Mouse (Mus musculus): ENCODE results near the gene Wbp2. TPM values are rescaled to one million over a fixed set of nuclear protein-coding genes. Genes with fewer than 3 reads are reported as not detected.

Gene Wbp2
- polyA plus RNA-seq, 1 experiment: 339 TPM

- no peak overlapping the region for H3K27ac ChIP-seq (ENCODE audit: insufficient read depth, low read depth, low read length)
- TF ChIP-seq CTCF (IDR thresholded peaks at IDR 0.05; ENCODE audit: insufficient read depth, low read depth, low read length): no peak
- no peak for TF ChIP-seq POLR2A (IDR thresholded peaks at IDR 0.05; ENCODE audit: insufficient read depth, low read depth, low read length)
- H3K4me3 ChIP-seq (ENCODE audit: insufficient read depth, low read depth, low read length): no peak overlapping the region; the same call in 1 of the 2 replicates
Measured at GRCm38 (mm10) chr11:116076836-116077235, 10.0 kb downstream of the Wbp2 start.

GRCm38 (mm10) chr11:116076266-116076540 is 10.6 kb downstream of the Wbp2 start:
- Histone ChIP-seq H3K27ac (ENCODE audit: insufficient read depth, low read depth, low read length) (no peak overlapping the region), H3K4me1 (ENCODE audit: control insufficient read depth, insufficient read depth, low read length) (peaks cover 51% of the 10 kb centered on the region), H3K4me3 (ENCODE audit: insufficient read depth, low read depth, low read length) (no peak overlapping the region)
- 72% methylated on average over 7 of the region's 7 CpGs for WGBS
- no peak for TF ChIP-seq CTCF (IDR thresholded peaks at IDR 0.05; ENCODE audit: insufficient read depth, low read depth, low read length)
- no peak for TF ChIP-seq POLR2A (IDR thresholded peaks at IDR 0.05; ENCODE audit: insufficient read depth, low read depth, low read length)

More at GRCm38 (mm10) chr11:116076836-116077235, 10.0 kb downstream of the Wbp2 start:
- 92% methylated on average over 7 of the region's 7 CpGs for WGBS
- H3K4me1 ChIP-seq (ENCODE audit: control insufficient read depth, insufficient read depth, low read length): peaks cover 52% of the 10 kb centered on the region

GRCm38 (mm10) chr11:116075539-116076265 is 11.1 kb downstream of the Wbp2 start:
- TF ChIP-seq CTCF (IDR thresholded peaks at IDR 0.05; ENCODE audit: insufficient read depth, low read depth, low read length) (no peak), POLR2A (IDR thresholded peaks at IDR 0.05; ENCODE audit: insufficient read depth, low read depth, low read length) (no peak)
- Histone ChIP-seq H3K4me1 (ENCODE audit: control insufficient read depth, insufficient read depth, low read length) (peaks cover 47% of the 10 kb centered on the region), H3K27ac (ENCODE audit: insufficient read depth, low read depth, low read length) (no peak overlapping the region), H3K4me3 (ENCODE audit: insufficient read depth, low read depth, low read length) (no peak overlapping the region)
- 60% methylated on average over 20 of the region's 20 CpGs for WGBS

- no peak overlapping the region for H3K4me3 ChIP-seq (ENCODE audit: insufficient read depth, low read depth, low read length)
- TF ChIP-seq CTCF (IDR thresholded peaks at IDR 0.05; ENCODE audit: insufficient read depth, low read depth, low read length) (no peak), POLR2A (IDR thresholded peaks at IDR 0.05; ENCODE audit: insufficient read depth, low read depth, low read length) (no peak)
Measured at GRCm38 (mm10) chr11:116074436-116074991, 12.3 kb downstream of the Wbp2 start.

GRCm38 (mm10) chr11:116072608-116073007 is 14.2 kb downstream of the Wbp2 start:
- no peak overlapping the region for H3K4me3 ChIP-seq (ENCODE audit: insufficient read depth, low read depth, low read length)
- TF ChIP-seq POLR2A (IDR thresholded peaks at IDR 0.05; ENCODE audit: insufficient read depth, low read depth, low read length): no peak
- TF ChIP-seq CTCF (IDR thresholded peaks at IDR 0.05; ENCODE audit: insufficient read depth, low read depth, low read length): no peak
- H3K4me1 ChIP-seq (ENCODE audit: control insufficient read depth, insufficient read depth, low read length): peaks cover 26% of the 10 kb centered on the region
- WGBS: 89% methylated on average over 3 of the region's 3 CpGs
- no peak overlapping the region for H3K27ac ChIP-seq (ENCODE audit: insufficient read depth, low read depth, low read length)

More at GRCm38 (mm10) chr11:116074436-116074991, 12.3 kb downstream of the Wbp2 start:
- WGBS: 75% methylated on average over 7 of the region's 7 CpGs
- Histone ChIP-seq H3K4me1 (ENCODE audit: control insufficient read depth, insufficient read depth, low read length) (peaks cover 39% of the 10 kb centered on the region), H3K27ac (ENCODE audit: insufficient read depth, low read depth, low read length) (no peak overlapping the region)

- WGBS: 61% methylated on average over 5 of the region's 5 CpGs
- H3K4me3 ChIP-seq (ENCODE audit: insufficient read depth, low read depth, low read length): no peak overlapping the region
- H3K27ac ChIP-seq (ENCODE audit: insufficient read depth, low read depth, low read length): no peak overlapping the region
- TF ChIP-seq POLR2A (IDR thresholded peaks at IDR 0.05; ENCODE audit: insufficient read depth, low read depth, low read length): no peak
- TF ChIP-seq CTCF (IDR thresholded peaks at IDR 0.05; ENCODE audit: insufficient read depth, low read depth, low read length): peak; percentile 29; the same call in 1 of the 2 replicates
- H3K4me1 ChIP-seq (ENCODE audit: control insufficient read depth, insufficient read depth, low read length): peaks cover 15% of the 10 kb centered on the region
Measured at GRCm38 (mm10) chr11:116071510-116071909, 15.3 kb downstream of the Wbp2 start.

GRCm38 (mm10) chr11:116065345-116065744 is 21.4 kb downstream of the Wbp2 start:
- Histone ChIP-seq H3K27ac (ENCODE audit: insufficient read depth, low read depth, low read length) (no peak overlapping the region), H3K4me1 (ENCODE audit: control insufficient read depth, insufficient read depth, low read length) (peaks cover 7% of the 10 kb centered on the region), H3K4me3 (ENCODE audit: insufficient read depth, low read depth, low read length) (no peak overlapping the region)
- TF ChIP-seq POLR2A (IDR thresholded peaks at IDR 0.05; ENCODE audit: insufficient read depth, low read depth, low read length) (no peak), CTCF (IDR thresholded peaks at IDR 0.05; ENCODE audit: insufficient read depth, low read depth, low read length) (no peak)
- WGBS: 88% methylated on average over 12 of the region's 12 CpGs

GRCm38 (mm10) chr11:116064187-116064867 is 22.5 kb downstream of the Wbp2 start:
- Histone ChIP-seq H3K27ac (ENCODE audit: insufficient read depth, low read depth, low read length) (no peak overlapping the region), H3K4me3 (ENCODE audit: insufficient read depth, low read depth, low read length) (no peak overlapping the region), H3K4me1 (ENCODE audit: control insufficient read depth, insufficient read depth, low read length) (peaks cover 5% of the 10 kb centered on the region)
- 77% methylated on average over 23 of the region's 23 CpGs for WGBS
- TF ChIP-seq POLR2A (IDR thresholded peaks at IDR 0.05; ENCODE audit: insufficient read depth, low read depth, low read length): no peak
- TF ChIP-seq CTCF (IDR thresholded peaks at IDR 0.05; ENCODE audit: insufficient read depth, low read depth, low read length): no peak

GRCm38 (mm10) chr11:116063562-116063961 is 23.2 kb downstream of the Wbp2 start:
- 42% methylated on average over 13 of the region's 13 CpGs for WGBS
- no peak for TF ChIP-seq CTCF (IDR thresholded peaks at IDR 0.05; ENCODE audit: insufficient read depth, low read depth, low read length)
- no peak for TF ChIP-seq POLR2A (IDR thresholded peaks at IDR 0.05; ENCODE audit: insufficient read depth, low read depth, low read length)
- Histone ChIP-seq H3K27ac (ENCODE audit: insufficient read depth, low read depth, low read length) (no peak overlapping the region), H3K4me3 (ENCODE audit: insufficient read depth, low read depth, low read length) (no peak overlapping the region), H3K4me1 (ENCODE audit: control insufficient read depth, insufficient read depth, low read length) (peaks cover 9% of the 10 kb centered on the region)

Data from olfactory bulb, adult 2 months (tissue).